Mouse (Mus musculus) intestine, embryonic 14.5 days (tissue): ENCODE data around the gene Map7. TPM values are rescaled to one million over a fixed set of nuclear protein-coding genes. Genes with fewer than 3 reads are reported as not detected.

Experiments used
- ATAC-seq: fragments of 200-750 bp; cut with Nextera tagmentation; replicated peaks from 2 replicates; pipeline ENCODE4 v1.8.0; 2017; ENCODE audit warnings: low read depth, moderate number of reproducible peaks, moderate TSS enrichment, moderate library complexity; ENCODE audit not compliant: low FRiP score, low TSS enrichment
- DNase-seq: peaks from one replicate; pipeline ENCODE4 v3.0.0-alpha.2; 2018; ENCODE audit warnings: low spot score
- H3K27ac ChIP-seq: fragments of 300-500 bp; sonication (generic); 2 replicates; pipeline ENCODE4 v1.5.1; 2014; ENCODE audit warnings: low read depth, mild to moderate bottlenecking, control low read depth
- H3K27me3 ChIP-seq: fragments of 300-500 bp; sonication (generic); replicated peaks from 2 replicates; pipeline ENCODE4 v1.6.1; 2014; ENCODE audit warnings: low read length, control low read depth; ENCODE audit not compliant: control insufficient read depth, insufficient read depth
- H3K36me3 ChIP-seq: fragments of 300-500 bp; sonication (generic); 2 replicates; pipeline ENCODE4 v1.6.1; 2014; ENCODE audit warnings: low read length, control low read depth; ENCODE audit not compliant: control insufficient read depth, insufficient read depth
- H3K4me1 ChIP-seq: fragments of 300-500 bp; sonication (generic); replicated peaks from 2 replicates; pipeline ENCODE4 v1.6.1; 2014; ENCODE audit warnings: low read length, control low read depth, mixed read lengths; ENCODE audit not compliant: control insufficient read depth, insufficient read depth
- H3K4me2 ChIP-seq: fragments of 300-500 bp; sonication (generic); 2 replicates; pipeline ENCODE4 v1.6.1; 2014; ENCODE audit warnings: low read length
- H3K4me3 ChIP-seq: fragments of 300-500 bp; sonication (generic); 2 replicates; pipeline ENCODE4 v1.5.1; 2014; ENCODE audit warnings: low read depth, low read length, control low read depth, mixed read lengths
- H3K9ac ChIP-seq: fragments of 300-500 bp; sonication (generic); 2 replicates; pipeline ENCODE4 v1.6.1; 2014; ENCODE audit warnings: mild to moderate bottlenecking, low read length
- H3K9me3 ChIP-seq: fragments of 300-500 bp; sonication (generic); 2 replicates; pipeline ENCODE4 v1.6.1; 2016; ENCODE audit warnings: low read length, control low read depth; ENCODE audit not compliant: control insufficient read depth
- WGBS: fragments of 180-500 bp; shearing (Covaris S2); extraction: QIAGEN DNeasy Blood & Tissue Kit; methylation state at CpG from one replicate; pipeline ENCODE4 v1.1.7; 2014; 5-methylcytosine and 5-hydroxymethylcytosine counted together
- polyA plus RNA-seq: library from polyadenylated mRNA; unstranded; fragments of >200 nt; fragmentation: Nextera tagmentation; extraction: Ambion mirVana; gene quantifications from 2 replicates; pipeline ENCODE4 v1.2.1, GENCODE M21; 2014

Gene Map7
- polyA plus RNA-seq, 1 experiment from 2014 or later, result 20.1 TPM

GRCm38 (mm10) chr10:20141376-20141775 is 6.9 kb upstream of the Map7 start:
- Histone ChIP-seq H3K4me1 (no peaks in the 10 kb centered on the region), H3K4me3 (no peak overlapping the region), H3K9ac (no peak overlapping the region), H3K27ac (no peak overlapping the region), H3K27me3 (no peaks in the 10 kb centered on the region), H3K9me3 (no peaks in the 10 kb centered on the region), H3K36me3 (no peaks in the 10 kb centered on the region), H3K4me2 (no peak overlapping the region)
- no peak for ATAC-seq
- WGBS, result 59% methylated on average over 17 of the region's 17 CpGs
- no peak for DNase-seq

- DNase-seq (peak; percentile 78), ATAC-seq (peak; percentile 94)
- H3K36me3 ChIP-seq, result no peaks in the 10 kb centered on the region
- H3K4me1 ChIP-seq, result no peaks in the 10 kb centered on the region
- H3K9me3 ChIP-seq, result no peaks in the 10 kb centered on the region
- peak overlapping the region; percentile 43 for H3K27ac ChIP-seq
- peak overlapping the region; percentile 71 for H3K4me3 ChIP-seq
- under 1% methylated on average over 52 of the region's 58 CpGs for WGBS
- H3K9ac ChIP-seq, result peak overlapping the region; percentile 64
- H3K4me2 ChIP-seq, result peak overlapping the region; percentile 86
- peaks cover 42% of the 10 kb centered on the region for H3K27me3 ChIP-seq
These were observed 476 bp downstream of the Map7 start for GRCm38 (mm10) chr10:20148773-20149120.

- ATAC-seq, result peak; percentile 76
These were observed 1.0 kb downstream of the Map7 start for GRCm38 (mm10) chr10:20149121-20149834.

GRCm38 (mm10) chr10:20149835-20150355 is 1.6 kb downstream of the Map7 start:
- Histone ChIP-seq H3K4me2 (peak overlapping the region; percentile 86), H3K27ac (no peak overlapping the region), H3K4me3 (peak overlapping the region; percentile 71), H3K9ac (peak overlapping the region; percentile 64), H3K9me3 (no peaks in the 10 kb centered on the region), H3K27me3 (peaks cover 42% of the 10 kb centered on the region), H3K4me1 (no peaks in the 10 kb centered on the region), H3K36me3 (no peaks in the 10 kb centered on the region)
- no peak for ATAC-seq
- DNase-seq, result no peak
- 4% methylated on average over 13 of the region's 13 CpGs for WGBS

More at GRCm38 (mm10) chr10:20149121-20149834, 1.0 kb downstream of the Map7 start:
- DNase-seq, result peak; percentile 80
- Histone ChIP-seq H3K4me1 (no peaks in the 10 kb centered on the region), H3K4me3 (peak overlapping the region; percentile 71), H3K4me2 (peak overlapping the region; percentile 86), H3K9me3 (no peaks in the 10 kb centered on the region), H3K27ac (peak overlapping the region; percentile 43), H3K9ac (peak overlapping the region; percentile 64), H3K36me3 (no peaks in the 10 kb centered on the region), H3K27me3 (peaks cover 42% of the 10 kb centered on the region)
- 1% methylated on average over 71 of the region's 74 CpGs for WGBS

- WGBS, result 83% methylated on average over 1 of the region's 1 CpGs
- Histone ChIP-seq H3K27me3 (peaks cover 37% of the 10 kb centered on the region), H3K4me1 (no peaks in the 10 kb centered on the region), H3K4me2 (no peak overlapping the region), H3K4me3 (no peak overlapping the region), H3K9ac (no peak overlapping the region), H3K27ac (no peak overlapping the region), H3K9me3 (no peaks in the 10 kb centered on the region), H3K36me3 (no peaks in the 10 kb centered on the region)
- no peak for ATAC-seq
- DNase-seq, result no peak
These were observed 3.9 kb downstream of the Map7 start for GRCm38 (mm10) chr10:20152131-20152530.

GRCm38 (mm10) chr10:20153507-20153906 is 5.2 kb downstream of the Map7 start:
- Histone ChIP-seq H3K9ac (no peak overlapping the region), H3K4me3 (no peak overlapping the region), H3K27me3 (peaks cover 26% of the 10 kb centered on the region), H3K4me2 (no peak overlapping the region), H3K4me1 (no peaks in the 10 kb centered on the region), H3K27ac (no peak overlapping the region), H3K36me3 (no peaks in the 10 kb centered on the region), H3K9me3 (no peaks in the 10 kb centered on the region)
- 58% methylated on average over 2 of the region's 2 CpGs for WGBS
- ATAC-seq (no peak), DNase-seq (no peak)

GRCm38 (mm10) chr10:20155401-20155800 is 7.1 kb downstream of the Map7 start:
- WGBS, result 78% methylated on average over 7 of the region's 7 CpGs
- no peak overlapping the region for H3K4me2 ChIP-seq
- H3K9ac ChIP-seq, result no peak overlapping the region
- H3K4me3 ChIP-seq, result no peak overlapping the region
- DNase-seq, result no peak
- H3K4me1 ChIP-seq, result no peaks in the 10 kb centered on the region
- no peak for ATAC-seq
- no peaks in the 10 kb centered on the region for H3K36me3 ChIP-seq
- no peaks in the 10 kb centered on the region for H3K9me3 ChIP-seq
- peaks cover 7% of the 10 kb centered on the region for H3K27me3 ChIP-seq
- no peak overlapping the region for H3K27ac ChIP-seq

- H3K4me3 ChIP-seq, result no peak overlapping the region
- 81% methylated on average over 8 of the region's 8 CpGs for WGBS
- H3K27ac ChIP-seq, result no peak overlapping the region
- H3K27me3 ChIP-seq, result no peaks in the 10 kb centered on the region
- no peak overlapping the region for H3K9ac ChIP-seq
- H3K4me2 ChIP-seq, result no peak overlapping the region
- ATAC-seq (no peak), DNase-seq (no peak)
- H3K36me3 ChIP-seq, result no peaks in the 10 kb centered on the region
- no peaks in the 10 kb centered on the region for H3K9me3 ChIP-seq
- no peaks in the 10 kb centered on the region for H3K4me1 ChIP-seq
These were observed 8.9 kb downstream of the Map7 start for GRCm38 (mm10) chr10:20157021-20157726.
